Mouse (Mus musculus): ENCODE measurements around the gene Nup88.
"Not testable (repeated sequence)": the region's sequence is repeated elsewhere in the genome, so short reads cannot be mapped to it uniquely, and the experiment has no call there.

Gene Nup88

GRCm38 (mm10) chr11:70969271-70969794, 440 bp downstream of the Nup88 start:
- DNase-seq = no peak

GRCm38 (mm10) chr11:70964222-70964907, 5.4 kb downstream of the Nup88 start:
- DNase-seq = no peak

DNA sequence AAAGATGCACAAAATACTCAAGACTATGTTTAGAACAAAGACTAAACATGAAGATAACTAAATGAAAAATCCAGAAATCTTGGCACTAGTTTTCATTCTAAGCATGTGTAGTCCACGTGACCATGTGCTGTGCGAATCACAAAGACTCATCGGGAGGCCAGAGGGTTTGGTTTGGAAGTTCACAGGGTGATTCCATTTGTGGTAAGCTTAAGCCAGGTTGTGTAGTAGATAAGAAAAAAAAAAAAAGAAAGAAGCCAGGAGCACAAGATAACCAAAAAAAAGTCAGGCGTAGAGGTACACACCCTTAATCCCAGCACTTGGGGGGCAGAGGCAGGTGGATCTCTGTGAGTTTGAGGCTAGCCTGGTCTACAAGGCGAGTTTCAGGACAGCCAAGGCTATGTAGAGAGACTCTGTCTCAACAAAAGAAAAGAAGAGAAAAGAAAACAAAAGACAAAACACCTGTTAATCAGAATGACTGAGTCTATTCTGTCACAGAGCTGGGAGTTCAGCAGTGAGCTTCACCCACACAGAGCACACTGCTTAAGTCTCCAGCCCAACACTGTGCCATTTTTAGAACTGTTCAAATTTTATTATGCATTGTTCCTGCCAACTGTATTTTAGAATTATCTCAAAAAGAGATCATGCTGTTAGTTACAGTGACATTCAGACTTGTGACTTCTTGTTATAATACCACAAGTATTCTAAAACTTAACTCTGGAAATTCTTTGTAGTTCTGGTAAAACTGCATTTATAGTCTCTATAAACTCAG, 8.8 kb downstream of the Nup88 start:
- DNase-seq = no peak

DNA sequence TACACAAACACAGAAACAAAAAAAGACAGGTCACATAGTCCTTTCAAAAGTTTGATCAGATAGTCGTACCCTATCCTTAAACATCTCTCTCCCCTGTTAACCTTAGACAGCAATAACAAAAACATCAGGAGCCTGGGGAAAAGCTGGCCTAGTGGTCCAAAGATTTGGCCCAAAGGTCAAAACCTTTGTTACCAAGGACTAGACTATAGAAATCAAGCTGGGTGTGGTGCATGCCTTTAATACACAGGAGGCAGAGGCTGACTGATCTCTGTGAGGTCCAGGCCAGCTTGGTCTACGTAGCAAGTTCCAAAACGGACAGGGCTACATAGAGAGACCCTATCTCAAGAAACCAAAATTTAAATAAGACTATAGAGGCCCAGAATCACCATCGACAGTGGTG, 15.1 kb downstream of the Nup88 start:
- DNase-seq = no peak

GRCm38 (mm10) chr11:70944935-70945817, 24.6 kb downstream of the Nup88 start:
- DNase-seq = peak; percentile 21

DNA sequence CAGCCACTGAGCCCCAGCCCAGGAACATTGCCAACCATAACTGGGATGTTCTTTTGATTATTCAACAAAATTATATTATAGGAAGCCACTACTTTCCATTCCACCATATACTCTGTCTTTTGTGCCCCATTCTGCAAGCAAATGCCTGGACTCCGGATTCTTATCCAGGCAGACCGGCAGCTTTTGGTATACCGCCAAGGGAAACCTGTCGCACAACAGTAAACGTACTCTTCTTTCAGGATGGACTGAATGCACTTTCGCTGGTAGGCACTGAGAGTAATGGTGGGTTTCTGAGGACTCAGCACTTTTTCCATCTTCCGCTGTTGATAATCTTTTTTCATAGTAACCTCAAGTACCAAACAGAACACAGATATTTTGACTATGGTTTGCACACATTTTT, 26.1 kb downstream of the Nup88 start:
- DNase-seq = no peak

- no peak for DNase-seq
Measured at GRCm38 (mm10) chr11:70942596-70942995, 27.2 kb downstream of the Nup88 start.

DNA sequence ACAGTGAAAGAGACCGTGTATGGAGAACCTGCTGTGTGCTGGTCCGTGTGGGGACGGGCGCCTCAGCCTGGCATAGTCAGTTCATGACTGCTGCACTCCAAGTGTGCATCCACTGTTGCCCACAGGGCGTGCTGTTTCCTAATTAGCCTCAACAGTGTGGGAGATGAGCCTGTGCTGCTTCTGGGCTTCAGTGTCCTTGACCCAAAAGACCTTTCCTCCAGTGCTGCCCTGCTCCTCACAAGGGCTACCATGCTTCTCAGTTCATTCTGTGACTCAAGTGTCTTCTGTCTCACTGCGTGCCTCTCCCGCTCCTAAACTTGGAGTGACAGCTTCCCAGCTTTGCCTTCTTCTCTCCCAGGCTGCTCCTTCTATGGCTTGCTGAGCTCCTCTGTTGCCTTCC, 34.5 kb downstream of the Nup88 start:
- no peak for DNase-seq

GRCm38 (mm10) chr11:70931461-70931860, 38.3 kb downstream of the Nup88 start:
- DNase-seq = no peak

DNA sequence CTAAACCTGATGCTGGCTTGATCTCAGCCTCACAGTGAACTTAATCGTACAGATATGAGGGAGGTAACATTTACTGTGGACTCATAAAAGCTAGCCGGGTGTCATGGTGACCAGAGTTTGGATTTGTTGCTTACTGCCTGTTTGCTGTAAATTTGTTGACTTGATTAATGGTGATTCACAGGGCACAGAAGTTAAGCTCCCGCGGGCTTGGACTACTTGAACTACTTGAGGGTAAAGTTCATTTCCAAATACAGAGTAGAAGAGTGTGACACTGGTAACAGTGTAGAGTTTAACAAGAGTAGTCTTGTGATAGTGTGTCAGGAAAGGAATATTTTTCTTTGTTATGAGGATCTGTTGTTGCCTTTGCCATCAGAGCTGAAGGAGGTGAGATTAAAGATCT, 50.2 kb downstream of the Nup88 start:
- no peak for DNase-seq

DNA sequence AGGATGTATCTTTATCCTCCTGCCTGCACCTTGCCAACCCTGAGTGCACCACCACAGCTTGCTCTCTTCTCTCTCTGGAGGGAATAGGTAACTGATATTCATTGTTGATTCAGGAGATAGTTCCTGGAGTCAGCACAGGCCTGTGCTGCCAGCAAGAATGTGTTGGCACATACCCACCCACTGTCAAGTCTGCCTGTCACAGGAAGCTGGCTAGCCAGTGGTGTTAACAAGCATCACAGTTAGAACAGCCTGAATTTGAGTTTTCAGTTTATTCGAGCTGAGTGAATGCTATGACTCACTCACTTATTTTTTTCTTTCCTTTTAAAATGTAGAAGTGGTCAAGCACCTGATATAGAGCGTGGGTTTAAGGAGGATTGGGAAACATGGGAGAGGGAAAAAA, 51.9 kb downstream of the Nup88 start:
- peak; percentile 72 for DNase-seq

GRCm38 (mm10) chr11:70911920-70912319, 57.9 kb downstream of the Nup88 start:
- DNase-seq = no peak

DNA sequence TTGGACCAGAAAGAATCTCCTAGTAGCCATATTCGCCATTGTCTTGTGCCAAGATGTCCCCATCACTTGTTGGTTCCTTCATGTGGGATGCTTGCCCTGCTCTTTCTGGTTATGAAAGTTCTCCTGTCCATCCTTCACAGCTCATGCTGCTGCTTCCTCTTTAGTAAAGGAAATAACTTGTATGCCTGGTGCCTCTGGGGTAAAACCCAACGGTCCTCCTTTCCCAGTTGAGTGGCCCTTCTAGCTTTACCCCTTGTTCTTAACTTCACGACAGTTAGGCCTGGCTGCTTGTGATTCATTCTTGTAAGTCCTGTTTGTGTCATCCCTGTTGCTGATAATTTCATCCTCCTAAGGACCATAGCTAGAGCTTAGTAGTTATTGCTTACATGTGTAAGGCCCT, 58.5 kb downstream of the Nup88 start:
- no peak for DNase-seq

DNA sequence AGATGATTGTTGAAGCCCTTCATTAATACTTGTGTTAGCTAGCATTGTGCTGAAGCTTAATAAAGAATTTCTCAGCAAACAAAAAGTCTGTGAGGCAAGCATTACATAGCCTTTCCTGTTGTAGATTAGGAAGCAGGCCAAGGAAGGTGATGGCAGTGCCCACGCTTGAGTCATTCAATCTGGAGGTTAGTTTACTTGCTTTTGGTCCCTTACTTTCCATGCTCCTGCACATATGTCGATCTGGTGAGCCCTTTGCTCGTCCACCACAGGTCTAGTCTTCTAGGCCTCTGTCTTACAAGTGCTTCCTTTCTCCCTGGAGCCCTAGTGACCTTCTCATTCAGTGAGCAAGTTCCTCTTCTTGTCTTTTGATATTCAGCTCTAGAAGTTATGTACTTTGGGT, 63.1 kb downstream of the Nup88 start:
- peak; percentile 48 for DNase-seq

GRCm38 (mm10) chr11:70898182-70898581, 71.6 kb downstream of the Nup88 start:
- not testable (repeated sequence) for DNase-seq

DNA sequence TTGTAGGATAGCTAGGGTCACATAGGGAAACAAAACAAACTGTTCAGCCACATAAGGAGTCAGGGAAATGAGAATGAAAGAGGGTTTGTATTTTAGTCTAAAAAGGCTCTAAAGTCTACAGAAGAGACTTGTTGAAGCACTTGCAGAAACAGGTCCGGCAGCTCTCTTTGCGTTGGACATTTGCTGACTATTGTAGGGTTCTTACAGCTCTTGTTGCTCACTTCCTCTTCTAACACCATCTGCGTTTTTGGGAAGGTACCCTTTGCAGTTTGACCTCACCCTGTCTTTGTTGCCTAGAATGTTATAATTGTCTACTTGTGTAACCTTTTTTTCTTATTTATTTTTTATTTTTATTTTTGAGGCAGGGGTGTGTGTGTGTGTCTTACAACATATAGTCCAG, 72.1 kb downstream of the Nup88 start:
- DNase-seq = no peak

All from right cerebral cortex, adult 18-20 months (tissue).